Mouse (Mus musculus): ENCODE results near the gene Caly.

The Caly gene

GRCm38 (mm10) chr7:140036281-140037170 lies 45.8 kb downstream of the Caly start, which contains the start of the genes Zfp511 and Tubgcp2:
Gene Zfp511, plus strand, starts transcription at chr7:140036391.
Gene Tubgcp2, minus strand, starts transcription at chr7:140036669.
- DNase-seq, result peak; percentile 96 to 97

- DNase-seq, result no peak
Measured at GRCm38 (mm10) chr7:140035456-140035855, 46.9 kb downstream of the Caly start.

- DNase-seq, result no peak
Measured at GRCm38 (mm10) chr7:140033386-140033785, 49.0 kb downstream of the Caly start.

- no peak for DNase-seq
Measured at GRCm38 (mm10) chr7:140032366-140032765, 50.0 kb downstream of the Caly start.

GRCm38 (mm10) chr7:140031771-140032170 lies 50.6 kb downstream of the Caly start:
- DNase-seq, result no peak

Measured in lung, postnatal 4 days (tissue).